Mouse (Mus musculus): ENCODE results near the gene Prcd. TPM values are rescaled to one million over a fixed set of nuclear protein-coding genes. Genes with fewer than 3 reads are reported as not detected.

The Prcd gene
- polyA plus RNA-seq, 1 experiment from 2014 or later, result 0.84 TPM

DNA sequence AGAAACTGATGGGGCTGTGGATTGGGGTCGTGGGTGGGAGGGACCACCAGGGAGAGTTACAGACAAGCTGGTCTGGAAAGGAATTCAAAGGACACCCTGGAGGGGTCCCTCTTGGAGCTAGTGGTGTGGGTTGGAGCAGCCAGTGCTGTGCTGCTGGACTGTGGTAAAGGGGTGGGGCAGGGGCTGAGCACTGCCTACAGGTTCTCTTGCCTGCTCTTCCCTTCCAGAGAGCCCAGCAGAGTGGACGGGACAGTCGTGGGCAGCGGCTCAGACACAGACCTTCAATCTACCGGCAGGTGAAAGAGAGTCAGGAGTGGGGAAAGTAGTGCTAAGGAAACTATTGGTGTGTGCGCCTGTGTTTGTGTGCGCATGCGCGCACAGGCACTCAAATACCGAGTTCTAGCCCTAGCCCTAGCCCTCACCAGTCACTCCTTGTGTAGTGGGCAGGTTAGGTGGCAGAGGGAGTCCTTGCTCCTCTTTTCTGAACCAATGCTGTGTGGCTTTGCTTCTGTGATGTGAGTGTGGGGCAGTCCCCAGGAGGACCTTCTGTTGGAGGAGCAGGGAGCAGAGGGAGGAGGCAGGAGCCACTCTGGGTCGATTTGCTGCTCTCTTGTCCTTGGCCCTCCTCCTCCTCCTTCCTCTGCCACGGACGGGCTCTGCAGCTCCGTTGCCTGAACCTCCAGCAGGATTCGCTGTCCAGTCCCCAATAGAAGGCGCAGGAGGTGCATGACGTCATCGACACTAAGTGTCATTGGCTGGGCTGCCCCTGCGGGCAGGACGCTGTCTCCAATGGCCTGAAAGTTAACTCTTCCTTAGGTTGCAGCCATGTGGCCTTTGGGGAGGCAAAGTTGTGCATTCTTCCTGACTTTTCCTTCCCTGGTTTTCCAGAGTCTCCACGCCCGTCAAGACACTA, 4.2 kb downstream of the Prcd start:
- peak overlapping the region; percentile 54 for H3K9ac ChIP-seq (ENCODE audit: low read depth, low read length)
- H3K27ac ChIP-seq (replicated peaks; ENCODE audit: low read depth, low read length), result peak overlapping the region; percentile 78
- H3K36me3 ChIP-seq (ENCODE audit: control insufficient read depth, insufficient read depth, low read length), result no peaks in the 10 kb centered on the region
- H3K27me3 ChIP-seq (replicated peaks; ENCODE audit: control insufficient read depth, insufficient read depth, low read length), result peaks cover 21% of the 10 kb centered on the region
- no peaks in the 10 kb centered on the region for H3K9me3 ChIP-seq (ENCODE audit: control insufficient read depth, low read length)
- ATAC-seq (ENCODE audit: low read depth), result peak; percentile 93
- peaks cover 27% of the 10 kb centered on the region for H3K4me1 ChIP-seq (ENCODE audit: control insufficient read depth, insufficient read depth, low read length)
- 11% methylated on average over 22 of the region's 22 CpGs for WGBS
- peak; percentile 98 for DNase-seq (ENCODE audit: low spot score)
- peak overlapping the region; percentile 35 for H3K4me3 ChIP-seq (ENCODE audit: low read depth, low read length)
- peak overlapping the region; percentile 56 for H3K4me2 ChIP-seq (ENCODE audit: low read depth, low read length)

DNA sequence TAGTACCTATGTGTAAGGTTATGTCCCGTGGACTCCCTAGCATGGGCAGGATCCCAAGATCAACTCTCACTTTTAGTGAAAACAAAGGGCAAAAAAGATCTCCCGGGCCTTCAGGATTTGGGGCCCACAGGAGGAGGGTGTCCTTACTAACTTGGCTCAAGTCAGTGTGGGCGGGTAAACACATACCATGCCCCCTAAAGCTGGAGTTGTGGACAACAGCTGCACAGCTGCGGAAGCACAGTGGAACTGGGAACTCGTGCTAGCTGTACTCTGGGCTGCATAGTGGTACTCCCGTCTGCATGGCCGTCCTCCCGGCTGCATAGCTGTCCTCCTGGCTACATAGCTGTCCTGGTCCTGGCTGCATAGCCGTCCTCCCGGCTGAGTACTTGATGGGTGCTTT, 4.9 kb downstream of the Prcd start:
- H3K4me1 ChIP-seq (ENCODE audit: control insufficient read depth, insufficient read depth, low read length), result peaks cover 24% of the 10 kb centered on the region
- no peaks in the 10 kb centered on the region for H3K36me3 ChIP-seq (ENCODE audit: control insufficient read depth, insufficient read depth, low read length)
- DNase-seq (ENCODE audit: low spot score) (peak; percentile 62), ATAC-seq (ENCODE audit: low read depth) (0 out of 2 replicates have a peak, but pooled peaks have one; percentile 13)
- peak overlapping the region; percentile 56 for H3K4me2 ChIP-seq (ENCODE audit: low read depth, low read length)
- WGBS, result 57% methylated on average over 10 of the region's 10 CpGs
- H3K9me3 ChIP-seq (ENCODE audit: control insufficient read depth, low read length), result no peaks in the 10 kb centered on the region
- H3K4me3 ChIP-seq (ENCODE audit: low read depth, low read length), result no peak overlapping the region; the same call in 1 of the 2 replicates
- peak overlapping the region; percentile 73 for H3K27ac ChIP-seq (replicated peaks; ENCODE audit: low read depth, low read length)
- H3K27me3 ChIP-seq (replicated peaks; ENCODE audit: control insufficient read depth, insufficient read depth, low read length), result peaks cover 14% of the 10 kb centered on the region
- H3K9ac ChIP-seq (ENCODE audit: low read depth, low read length), result 0 out of 2 replicates have a peak overlapping the region, but pooled peaks have one; percentile 26

DNA sequence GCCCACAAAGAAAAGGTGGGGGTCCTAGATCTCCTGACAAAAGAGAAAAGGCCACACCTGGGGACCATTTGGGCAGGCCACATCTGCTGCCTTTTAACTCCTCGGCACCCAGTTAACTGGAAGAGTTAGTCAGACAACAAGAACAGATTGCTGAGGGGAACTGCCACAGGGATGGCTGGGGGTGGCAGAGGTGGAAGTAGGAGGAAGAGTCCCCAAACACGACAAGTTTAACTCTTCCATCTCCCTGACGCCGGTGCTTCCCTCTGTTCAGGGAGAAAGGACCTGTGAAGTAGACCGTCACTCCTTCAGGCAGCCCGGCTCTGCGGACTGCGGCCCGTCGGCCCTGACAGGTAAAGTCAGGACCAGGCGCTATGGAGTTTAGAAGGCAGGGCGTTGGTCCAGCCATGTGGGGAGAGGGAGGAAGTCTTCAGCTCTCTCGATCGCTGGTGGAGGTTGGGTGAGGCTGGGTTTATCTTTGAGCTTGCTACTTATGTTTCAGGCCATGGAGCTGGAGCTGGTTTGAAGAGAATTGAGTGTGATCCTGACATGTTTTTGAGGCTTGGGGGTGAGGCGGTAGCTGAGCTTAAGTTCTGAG, 5.8 kb downstream of the Prcd start:
- 68% methylated on average over 15 of the region's 15 CpGs for WGBS
- Histone ChIP-seq H3K4me2 (ENCODE audit: low read depth, low read length) (no peak overlapping the region), H3K4me1 (ENCODE audit: control insufficient read depth, insufficient read depth, low read length) (peaks cover 21% of the 10 kb centered on the region), H3K9ac (ENCODE audit: low read depth, low read length) (no peak overlapping the region), H3K27ac (replicated peaks; ENCODE audit: low read depth, low read length) (no peak overlapping the region), H3K36me3 (ENCODE audit: control insufficient read depth, insufficient read depth, low read length) (no peaks in the 10 kb centered on the region), H3K27me3 (replicated peaks; ENCODE audit: control insufficient read depth, insufficient read depth, low read length) (peaks cover 6% of the 10 kb centered on the region), H3K9me3 (ENCODE audit: control insufficient read depth, low read length) (no peaks in the 10 kb centered on the region), H3K4me3 (ENCODE audit: low read depth, low read length) (no peak overlapping the region)
- DNase-seq (ENCODE audit: low spot score) (no peak), ATAC-seq (ENCODE audit: low read depth) (no peak)

DNA sequence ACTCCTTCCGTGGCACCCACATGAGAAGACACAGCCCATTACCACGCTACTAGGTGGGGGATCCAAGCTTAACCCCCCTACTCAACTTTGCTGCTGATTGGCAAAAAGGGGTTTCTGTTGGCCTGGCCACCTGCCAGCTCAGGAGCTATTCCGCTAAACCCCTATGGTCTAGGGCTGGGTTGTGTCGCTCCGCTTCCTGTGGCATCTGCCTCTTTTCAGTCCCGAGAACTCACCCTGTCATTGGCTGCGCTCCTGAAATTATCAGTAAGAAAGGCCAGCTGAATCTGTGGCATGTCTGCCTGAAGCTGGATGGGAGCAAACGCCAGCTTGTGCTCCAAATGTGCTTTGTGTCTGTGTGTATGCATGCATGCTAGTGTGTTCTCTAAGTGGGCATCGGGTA, 6.8 kb downstream of the Prcd start:
- 66% methylated on average over 9 of the region's 9 CpGs for WGBS
- no peak for DNase-seq (ENCODE audit: low spot score)
- Histone ChIP-seq H3K9me3 (ENCODE audit: control insufficient read depth, low read length) (no peaks in the 10 kb centered on the region), H3K4me3 (ENCODE audit: low read depth, low read length) (no peak overlapping the region), H3K27me3 (replicated peaks; ENCODE audit: control insufficient read depth, insufficient read depth, low read length) (no peaks in the 10 kb centered on the region), H3K4me2 (ENCODE audit: low read depth, low read length) (no peak overlapping the region), H3K9ac (ENCODE audit: low read depth, low read length) (no peak overlapping the region), H3K36me3 (ENCODE audit: control insufficient read depth, insufficient read depth, low read length) (no peaks in the 10 kb centered on the region), H3K27ac (replicated peaks; ENCODE audit: low read depth, low read length) (no peak overlapping the region), H3K4me1 (ENCODE audit: control insufficient read depth, insufficient read depth, low read length) (peaks cover 21% of the 10 kb centered on the region)
- ATAC-seq (ENCODE audit: low read depth), result no peak

DNA sequence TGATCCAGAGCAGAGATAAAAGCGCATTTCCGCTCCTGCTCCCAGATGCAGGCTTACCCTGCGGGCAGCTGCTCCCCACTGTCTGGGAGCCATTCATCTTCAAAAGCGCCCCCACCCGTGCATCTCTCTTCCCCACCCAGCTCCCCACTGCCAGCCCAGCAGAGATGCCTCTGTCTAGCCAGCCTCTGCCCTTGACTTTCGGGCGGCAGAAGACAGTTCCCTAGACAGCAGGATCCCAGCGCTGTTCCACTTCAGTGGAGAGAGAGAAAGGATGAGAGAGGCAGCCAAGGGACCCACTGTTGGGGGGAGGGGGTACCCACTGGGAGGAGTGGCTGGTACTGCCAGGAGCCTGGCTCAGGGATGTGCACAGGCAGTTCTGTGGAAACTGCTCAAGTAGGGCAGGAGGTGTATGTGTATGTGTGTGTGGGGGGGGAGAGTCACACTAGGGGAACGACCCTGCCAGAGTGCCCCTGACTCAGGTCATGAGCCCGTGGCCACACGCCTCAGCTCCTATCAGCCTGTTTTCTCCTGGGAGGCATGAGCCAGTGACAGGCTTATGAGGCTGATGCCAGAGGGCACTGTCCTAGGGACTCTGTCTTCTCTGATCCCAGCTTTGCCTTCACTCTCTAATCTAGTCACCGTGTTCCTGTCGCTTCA, 8.1 kb downstream of the Prcd start:
- H3K9me3 ChIP-seq (ENCODE audit: control insufficient read depth, low read length), result no peaks in the 10 kb centered on the region
- no peaks in the 10 kb centered on the region for H3K36me3 ChIP-seq (ENCODE audit: control insufficient read depth, insufficient read depth, low read length)
- peak overlapping the region; percentile 17; the same call in 1 of the 2 replicates for H3K27ac ChIP-seq (replicated peaks; ENCODE audit: low read depth, low read length)
- peak; percentile 56 for DNase-seq (ENCODE audit: low spot score)
- ATAC-seq (ENCODE audit: low read depth), result no peak; the same call in 1 of the 2 replicates
- 21% methylated on average over 11 of the region's 13 CpGs for WGBS
- H3K4me2 ChIP-seq (ENCODE audit: low read depth, low read length), result no peak overlapping the region; the same call in 1 of the 2 replicates
- 0 out of 2 replicates have a peak overlapping the region, but pooled peaks have one; percentile 35 for H3K9ac ChIP-seq (ENCODE audit: low read depth, low read length)
- H3K4me1 ChIP-seq (ENCODE audit: control insufficient read depth, insufficient read depth, low read length), result peaks cover 21% of the 10 kb centered on the region
- H3K4me3 ChIP-seq (ENCODE audit: low read depth, low read length), result no peak overlapping the region
- no peaks in the 10 kb centered on the region for H3K27me3 ChIP-seq (replicated peaks; ENCODE audit: control insufficient read depth, insufficient read depth, low read length)

DNA sequence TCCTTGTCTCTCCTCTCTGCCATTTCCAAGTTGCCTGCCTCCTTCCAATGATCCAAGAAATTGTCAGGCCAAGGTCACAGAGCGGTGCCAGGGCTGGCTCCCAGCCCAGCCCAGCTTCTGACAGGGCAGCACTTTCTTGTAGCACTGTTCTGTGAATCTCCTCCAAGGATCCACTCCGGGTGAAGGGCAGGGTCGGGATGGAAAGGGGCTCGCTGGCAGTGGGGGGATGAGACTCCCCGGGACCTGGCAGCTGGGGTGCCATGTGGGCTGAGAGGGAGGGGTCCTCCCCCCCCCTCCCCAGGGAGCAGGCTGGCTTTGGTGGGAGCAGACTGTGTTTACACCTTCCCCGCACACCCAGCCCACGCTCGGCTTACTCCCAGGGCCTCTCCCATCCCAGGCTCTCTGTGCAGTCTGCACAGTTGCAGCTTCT, 8.6 kb downstream of the Prcd start:
- no peaks in the 10 kb centered on the region for H3K9me3 ChIP-seq (ENCODE audit: control insufficient read depth, low read length)
- ATAC-seq (ENCODE audit: low read depth) (no peak), DNase-seq (ENCODE audit: low spot score) (no peak)
- 57% methylated on average over 5 of the region's 8 CpGs for WGBS
- no peak overlapping the region for H3K4me2 ChIP-seq (ENCODE audit: low read depth, low read length)
- H3K36me3 ChIP-seq (ENCODE audit: control insufficient read depth, insufficient read depth, low read length), result no peaks in the 10 kb centered on the region
- H3K9ac ChIP-seq (ENCODE audit: low read depth, low read length), result peak overlapping the region; percentile 23; the same call in 1 of the 2 replicates
- peaks cover 21% of the 10 kb centered on the region for H3K4me1 ChIP-seq (ENCODE audit: control insufficient read depth, insufficient read depth, low read length)
- no peaks in the 10 kb centered on the region for H3K27me3 ChIP-seq (replicated peaks; ENCODE audit: control insufficient read depth, insufficient read depth, low read length)
- H3K4me3 ChIP-seq (ENCODE audit: low read depth, low read length), result no peak overlapping the region
- H3K27ac ChIP-seq (replicated peaks; ENCODE audit: low read depth, low read length), result 0 out of 2 replicates have a peak overlapping the region, but pooled peaks have one; percentile 17

DNA sequence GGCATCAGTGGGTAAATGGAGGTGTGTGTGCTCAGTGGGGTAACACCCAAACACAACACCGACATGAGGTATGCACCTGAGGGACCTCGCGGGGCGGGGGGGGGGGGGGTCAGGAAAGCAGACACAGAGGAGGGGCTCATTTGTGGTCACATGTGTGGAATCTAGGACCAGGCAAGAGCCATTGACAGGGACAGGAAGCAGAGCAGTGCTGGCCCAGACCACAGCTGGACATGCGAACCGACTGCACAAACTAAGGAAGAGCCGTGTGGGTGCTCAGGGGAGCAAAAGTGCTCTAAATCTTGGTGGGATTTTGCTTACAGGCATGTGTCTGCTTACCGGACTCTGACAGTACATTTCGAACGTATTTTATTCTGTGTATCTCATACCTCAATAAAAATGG, 12.0 kb downstream of the Prcd start:
- ATAC-seq (ENCODE audit: low read depth) (no peak), DNase-seq (ENCODE audit: low spot score) (no peak)
- Histone ChIP-seq H3K9me3 (ENCODE audit: control insufficient read depth, low read length) (no peaks in the 10 kb centered on the region), H3K4me2 (ENCODE audit: low read depth, low read length) (no peak overlapping the region), H3K4me1 (ENCODE audit: control insufficient read depth, insufficient read depth, low read length) (peaks cover 14% of the 10 kb centered on the region), H3K9ac (ENCODE audit: low read depth, low read length) (no peak overlapping the region), H3K36me3 (ENCODE audit: control insufficient read depth, insufficient read depth, low read length) (no peaks in the 10 kb centered on the region), H3K27me3 (replicated peaks; ENCODE audit: control insufficient read depth, insufficient read depth, low read length) (no peaks in the 10 kb centered on the region; the same call in 1 of the 2 replicates), H3K4me3 (ENCODE audit: low read depth, low read length) (no peak overlapping the region), H3K27ac (replicated peaks; ENCODE audit: low read depth, low read length) (no peak overlapping the region)
- WGBS, result 55% methylated on average over 9 of the region's 10 CpGs

DNA sequence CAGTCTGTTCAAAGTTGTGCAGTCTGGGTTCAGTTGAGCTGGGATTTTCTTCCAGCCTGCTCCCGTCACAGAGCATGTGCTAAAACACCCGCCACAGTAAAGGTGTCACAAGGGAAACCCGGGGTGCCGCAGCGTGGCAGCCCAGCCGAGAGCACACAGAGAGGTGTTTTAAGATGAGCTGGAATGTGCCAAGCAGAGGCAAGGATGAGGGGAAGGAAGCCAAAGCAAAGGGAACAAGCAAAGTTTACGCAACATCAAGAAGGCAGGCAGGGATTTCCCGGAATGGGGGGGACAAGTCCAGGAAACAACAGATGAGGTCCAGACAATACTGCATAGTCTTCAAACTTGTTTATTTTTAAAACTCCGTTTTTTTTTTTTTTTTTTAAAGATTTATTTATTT, 13.2 kb downstream of the Prcd start:
- H3K9me3 ChIP-seq (ENCODE audit: control insufficient read depth, low read length), result no peaks in the 10 kb centered on the region
- H3K4me2 ChIP-seq (ENCODE audit: low read depth, low read length), result no peak overlapping the region
- H3K4me1 ChIP-seq (ENCODE audit: control insufficient read depth, insufficient read depth, low read length), result peaks cover 17% of the 10 kb centered on the region
- H3K27me3 ChIP-seq (replicated peaks; ENCODE audit: control insufficient read depth, insufficient read depth, low read length), result no peaks in the 10 kb centered on the region; the same call in 1 of the 2 replicates
- 71% methylated on average over 9 of the region's 9 CpGs for WGBS
- H3K27ac ChIP-seq (replicated peaks; ENCODE audit: low read depth, low read length), result no peak overlapping the region
- no peak overlapping the region for H3K4me3 ChIP-seq (ENCODE audit: low read depth, low read length)
- DNase-seq (ENCODE audit: low spot score) (no peak), ATAC-seq (ENCODE audit: low read depth) (no peak)
- H3K9ac ChIP-seq (ENCODE audit: low read depth, low read length), result no peak overlapping the region
- no peaks in the 10 kb centered on the region for H3K36me3 ChIP-seq (ENCODE audit: control insufficient read depth, insufficient read depth, low read length)

All from embryonic facial prominence, embryonic 14.5 days (tissue).